Mouse (Mus musculus) CD4-positive helper T cell, adult 2 months (primary cell): ENCODE results near the gene Anxa6.

Experiments
- DNase-seq: peaks from one replicate; pipeline ENCODE4 v3.0.0-alpha.2; 2012; ENCODE audit warnings: low read depth, missing footprints, low spot score

Gene Anxa6

DNA sequence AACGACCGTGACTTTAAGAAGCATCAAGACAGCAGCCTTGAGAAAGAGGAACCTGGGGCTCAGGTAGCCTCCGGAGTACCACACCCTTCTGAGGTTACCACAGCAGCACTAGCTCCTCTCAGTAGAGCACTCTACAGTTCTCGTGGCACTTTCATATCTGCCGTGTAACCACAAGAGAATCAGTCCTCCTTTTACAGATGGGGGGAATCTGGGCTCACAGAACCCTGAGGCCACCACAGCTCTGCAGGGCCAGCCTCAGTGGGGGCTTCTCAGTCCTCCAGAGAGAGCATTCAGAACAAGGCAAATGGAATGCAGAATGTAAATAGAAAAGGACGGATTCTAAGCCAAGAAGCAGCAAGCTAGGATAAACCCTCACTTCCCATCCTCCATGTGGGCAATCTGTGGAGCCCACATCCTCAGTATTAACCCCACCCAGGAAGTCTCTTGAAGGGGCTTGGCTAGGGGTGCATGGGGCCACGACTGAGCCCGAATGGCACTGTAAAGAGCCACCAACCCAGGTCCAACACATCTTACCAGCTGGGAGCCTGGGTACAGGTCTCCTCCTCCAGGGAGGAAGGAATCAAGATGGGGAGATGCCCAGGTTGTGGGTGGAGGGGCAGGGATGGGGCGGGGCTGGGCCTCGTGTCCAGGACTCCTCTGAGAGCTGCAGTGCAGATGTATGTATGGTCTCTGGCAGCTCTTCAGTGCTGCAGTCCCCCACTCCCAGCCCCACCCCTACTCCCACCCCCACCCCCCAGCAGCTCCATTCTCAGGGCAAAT, 1.8 kb downstream of the Anxa6 start:
- DNase-seq, result peak; percentile 78

GRCm38 (mm10) chr11:55028509-55028908, 4.7 kb downstream of the Anxa6 start:
- no peak for DNase-seq

DNA sequence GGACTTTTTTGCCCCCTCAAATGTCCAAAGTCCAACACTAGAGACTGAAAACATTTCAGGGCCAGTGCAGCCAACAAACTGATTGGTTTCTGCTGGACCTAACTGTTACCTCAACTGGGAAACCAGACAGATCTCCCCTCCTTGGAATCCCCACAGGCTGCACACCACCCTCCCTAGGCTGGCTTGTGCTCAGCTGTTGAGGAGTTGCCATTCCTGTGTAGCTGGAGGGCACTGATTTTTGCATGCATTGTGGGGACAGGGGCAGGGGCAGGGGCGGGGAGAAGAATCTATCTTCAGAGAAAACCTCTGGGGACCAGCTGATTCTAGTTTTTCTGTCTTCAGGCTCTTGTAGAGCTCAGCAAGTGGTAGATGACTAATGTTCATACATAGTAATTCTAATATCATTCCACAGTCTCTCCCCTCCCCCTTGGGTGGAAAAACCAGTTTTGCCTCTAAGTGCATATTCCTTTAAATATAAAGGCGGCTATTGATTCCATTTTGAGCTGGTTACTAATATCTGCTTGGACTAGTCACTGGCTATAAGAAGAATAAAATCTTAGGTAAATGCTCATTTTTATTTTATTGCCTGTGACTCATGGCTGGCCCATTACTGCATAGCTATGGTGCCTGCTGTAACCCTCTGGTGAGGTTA, 5.9 kb downstream of the Anxa6 start:
- no peak for DNase-seq

DNA sequence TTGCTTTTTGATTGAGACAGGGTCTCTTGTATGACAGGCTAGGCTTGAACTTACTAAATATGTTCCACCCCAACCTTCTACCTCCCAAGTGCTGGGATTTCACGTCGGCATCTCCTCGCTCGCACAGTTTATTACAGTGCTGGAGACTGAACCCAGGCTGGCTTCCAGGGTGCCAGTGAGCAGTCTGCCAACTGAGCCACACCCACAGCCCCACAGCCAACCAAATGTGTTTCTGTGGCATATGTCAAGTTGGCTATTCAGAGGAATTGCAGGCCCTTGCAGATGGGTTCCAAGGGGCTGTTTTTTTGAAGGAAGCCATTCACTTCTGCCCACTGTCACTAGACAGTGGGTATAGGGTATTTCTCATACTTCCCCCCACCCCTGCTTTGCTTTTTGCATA, 7.3 kb downstream of the Anxa6 start:
- DNase-seq, result peak; percentile 33

DNA sequence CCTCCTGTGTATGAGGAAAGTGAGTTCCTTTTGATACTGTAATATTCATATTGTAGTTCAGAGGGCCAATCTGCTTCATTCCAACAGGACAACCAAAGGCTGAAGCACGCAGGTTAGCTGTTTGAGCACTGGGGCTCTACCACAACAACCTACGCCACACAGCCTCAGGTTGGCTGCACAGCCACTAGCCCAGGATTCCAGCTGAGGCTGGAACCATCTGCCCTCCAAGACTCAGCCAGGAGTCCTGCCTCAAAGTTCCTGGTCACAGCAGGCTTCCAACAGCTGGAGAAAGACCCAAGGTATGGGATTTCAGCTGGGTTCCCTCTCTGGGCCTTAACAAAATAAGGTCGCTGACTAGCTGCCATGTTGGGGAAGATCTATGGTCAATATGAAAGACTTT, 9.7 kb downstream of the Anxa6 start:
- DNase-seq, result no peak

- DNase-seq, result peak; percentile 99
Measured at GRCm38 (mm10) chr11:55023049-55023564, 10.1 kb downstream of the Anxa6 start.

DNA sequence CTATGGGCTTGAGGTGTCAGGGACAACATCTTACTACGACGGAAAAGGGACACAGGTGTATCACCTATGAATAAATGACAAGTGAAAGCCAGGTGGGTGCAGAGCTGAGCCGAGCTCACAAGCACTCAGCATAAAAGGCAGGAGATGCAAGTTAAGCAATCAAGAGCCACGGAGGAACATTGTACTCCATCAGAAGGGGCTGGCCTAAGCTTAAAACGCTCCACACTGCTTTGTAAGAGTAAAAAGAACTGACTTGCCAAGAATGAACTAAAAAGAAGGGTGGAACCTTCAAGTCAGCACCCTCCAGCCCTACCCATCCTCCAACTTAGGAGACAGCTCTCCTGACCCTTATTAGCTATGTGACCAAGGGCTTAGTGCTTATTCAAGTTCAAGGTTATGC, 10.7 kb downstream of the Anxa6 start:
- DNase-seq, result no peak

GRCm38 (mm10) chr11:55021859-55022258, 11.4 kb downstream of the Anxa6 start:
- DNase-seq, result no peak

- DNase-seq, result no peak
Measured at GRCm38 (mm10) chr11:55021458-55021857, 11.8 kb downstream of the Anxa6 start.

GRCm38 (mm10) chr11:55019711-55020110, 13.5 kb downstream of the Anxa6 start:
- DNase-seq, result no peak

DNA sequence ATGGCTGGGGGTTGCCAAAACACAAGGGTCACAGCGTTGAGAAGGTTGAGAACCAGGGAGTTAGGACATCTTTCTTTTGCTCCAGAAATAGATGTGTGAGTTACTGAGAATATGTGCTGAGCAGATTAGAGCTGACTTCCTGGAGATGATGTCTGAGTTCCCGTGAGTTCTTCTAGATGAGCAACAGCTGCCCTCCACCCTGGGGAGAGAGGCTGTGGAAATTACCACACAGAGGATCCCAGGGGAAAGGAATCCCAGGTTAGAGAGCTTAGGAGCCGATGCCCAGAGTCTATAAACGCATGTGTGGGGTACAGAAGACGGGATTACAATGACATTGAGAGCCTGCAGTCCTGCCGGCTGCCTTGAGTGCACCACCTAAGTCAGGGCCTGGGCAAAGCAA, 15.2 kb downstream of the Anxa6 start:
- no peak for DNase-seq

GRCm38 (mm10) chr11:55017201-55017600, 16.0 kb downstream of the Anxa6 start:
- no peak for DNase-seq

GRCm38 (mm10) chr11:55016758-55017157, 16.5 kb downstream of the Anxa6 start:
- DNase-seq, result no peak

DNA sequence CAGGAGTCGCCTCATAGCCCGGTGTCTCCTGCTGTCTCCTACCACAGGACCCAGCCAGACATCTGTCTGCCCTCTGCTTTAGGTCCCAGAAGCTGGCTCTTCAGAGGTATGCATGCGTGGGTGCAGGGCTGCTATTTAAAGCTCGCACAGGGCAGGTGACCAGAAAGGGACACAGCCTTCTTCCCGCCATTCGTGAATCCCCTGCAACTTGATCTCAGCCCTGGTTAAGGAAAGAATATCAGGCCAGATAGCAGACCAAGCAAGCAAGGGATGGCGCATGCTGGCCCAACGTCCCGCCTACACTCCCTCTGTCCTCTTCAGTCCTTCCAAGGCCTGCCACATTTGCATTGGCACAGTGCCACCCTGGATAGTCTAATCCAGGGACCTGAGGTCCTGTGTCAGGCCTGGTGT, 17.4 kb downstream of the Anxa6 start:
- no peak for DNase-seq

- no peak for DNase-seq
Measured at GRCm38 (mm10) chr11:55015264-55015663, 18.0 kb downstream of the Anxa6 start.

DNA sequence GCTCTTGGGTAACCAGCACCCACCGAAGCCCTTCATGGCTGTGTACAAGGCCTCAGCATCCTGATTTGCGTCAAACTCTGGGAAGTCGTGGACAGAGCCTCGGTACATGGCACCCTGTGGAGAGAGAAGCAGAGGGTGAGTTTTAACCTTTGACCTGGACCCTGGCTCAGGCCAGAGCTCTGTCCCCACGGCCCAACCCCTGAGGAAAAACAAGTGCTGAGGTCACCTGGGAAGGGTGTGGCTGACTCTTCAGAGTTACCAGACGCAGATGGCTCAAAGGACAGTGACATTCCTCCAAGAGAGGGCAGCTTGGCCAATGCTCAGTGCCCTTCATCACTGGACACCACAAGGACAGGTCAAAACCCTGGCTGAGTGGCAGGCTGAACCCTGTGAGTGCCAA, 19.4 kb downstream of the Anxa6 start:
- no peak for DNase-seq

- DNase-seq, result no peak
Measured at GRCm38 (mm10) chr11:55012551-55013521, 20.4 kb downstream of the Anxa6 start.

DNA sequence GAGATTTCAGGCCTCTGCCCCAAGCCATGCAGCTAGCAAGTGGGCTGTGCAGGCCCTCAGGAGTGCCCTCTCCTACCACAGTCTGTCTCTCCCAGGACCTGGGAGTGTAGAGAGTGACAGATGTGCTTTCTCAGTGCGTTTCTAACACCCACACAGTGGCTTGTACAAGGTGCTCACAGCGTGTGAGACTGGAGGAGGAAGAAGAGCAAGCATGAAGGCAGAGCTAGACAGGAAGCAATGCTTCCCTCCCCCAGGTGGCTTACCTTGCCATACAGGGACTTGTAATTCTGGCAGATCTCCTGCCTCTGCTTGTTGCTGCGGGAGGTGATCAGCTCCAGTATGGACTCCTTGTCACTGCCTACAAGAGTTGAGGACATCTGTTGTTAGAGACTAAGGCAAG, 21.8 kb downstream of the Anxa6 start:
- DNase-seq, result peak; percentile 29

GRCm38 (mm10) chr11:55008230-55008629, 25.0 kb downstream of the Anxa6 start:
- no peak for DNase-seq

DNA sequence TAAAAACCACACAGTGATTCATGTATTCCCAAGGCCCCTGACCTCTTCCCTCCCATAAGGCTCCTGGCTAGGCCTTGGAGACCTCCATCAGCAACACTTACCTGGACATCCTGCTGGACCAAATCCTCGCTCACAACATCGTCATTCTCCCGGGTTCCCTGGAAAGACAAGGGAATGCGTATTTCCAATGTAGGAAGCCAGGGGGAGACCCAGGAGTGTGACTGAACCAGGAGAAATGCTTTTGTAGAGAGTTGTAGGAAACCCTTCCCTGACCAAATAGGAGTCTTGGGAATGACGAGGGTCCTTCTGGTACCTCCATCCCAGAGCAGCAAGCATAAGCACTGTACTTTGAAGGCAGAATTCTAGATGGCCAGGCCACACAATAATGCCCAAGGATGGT, 27.6 kb downstream of the Anxa6 start:
- DNase-seq, result no peak

DNA sequence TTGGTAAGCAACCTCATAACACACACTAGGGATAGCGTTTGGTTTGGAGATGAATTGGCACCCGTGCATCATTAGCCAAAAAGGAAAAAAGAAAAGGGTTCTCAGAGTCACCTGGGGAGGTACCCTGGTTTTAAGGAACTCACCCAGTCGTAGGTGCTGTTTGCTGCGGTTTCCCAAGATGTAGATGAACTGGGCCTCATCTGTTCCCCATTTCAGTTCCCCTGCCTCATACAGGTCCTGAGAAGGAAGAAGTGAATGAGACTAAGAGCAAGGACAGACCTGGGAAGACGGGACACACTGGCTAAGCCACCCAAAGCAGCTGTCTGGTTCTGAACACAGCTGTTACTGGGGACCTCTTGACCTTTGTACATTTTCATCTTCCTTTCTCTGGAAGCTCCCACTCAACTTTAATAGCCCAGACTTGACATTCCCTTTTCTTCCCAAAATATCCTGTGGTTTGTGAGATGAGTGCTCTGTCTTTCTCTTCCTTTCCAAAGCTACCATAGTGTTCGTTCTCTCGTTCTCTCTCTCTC, 28.2 kb downstream of the Anxa6 start:
- no peak for DNase-seq

DNA sequence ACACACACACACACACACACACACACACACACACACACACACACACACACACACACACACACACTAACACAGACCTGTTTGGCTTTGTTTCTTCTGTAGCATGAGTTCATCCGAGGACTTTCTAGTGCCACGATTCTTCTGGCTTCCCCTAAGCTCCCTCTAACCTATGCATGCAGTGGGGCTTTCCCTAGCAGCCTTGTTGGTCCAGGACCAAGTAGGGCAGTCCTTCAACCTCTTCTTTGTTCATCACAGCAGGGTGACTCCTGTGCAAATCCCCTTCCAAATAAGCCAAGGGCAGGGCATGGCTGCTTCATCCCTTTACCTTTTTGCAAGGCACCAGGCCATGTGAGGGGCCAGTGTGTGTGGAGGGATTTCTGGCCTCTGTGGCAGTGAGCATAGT, 34.5 kb downstream of the Anxa6 start:
- no peak for DNase-seq
